Mouse (Mus musculus): ENCODE results near the gene Nrap.

DNA sequence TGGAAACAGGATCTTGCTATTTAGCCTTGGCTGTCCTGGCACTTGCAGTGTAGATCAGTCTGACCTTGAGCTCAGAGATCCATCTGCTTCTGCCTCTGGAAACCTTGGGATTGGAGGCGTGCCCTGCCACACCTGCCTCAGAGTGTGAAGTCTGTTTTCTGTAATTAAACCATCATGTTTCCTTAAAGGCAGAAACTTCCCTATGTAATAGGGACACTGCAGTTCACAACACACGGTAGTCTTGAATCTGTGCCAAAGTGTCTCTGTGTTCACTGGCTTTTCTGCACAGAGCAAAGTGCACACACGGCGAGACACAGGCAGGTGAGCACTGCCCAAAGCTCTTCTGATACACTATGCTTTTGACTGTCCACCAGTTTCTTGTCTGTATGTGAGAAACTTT, 28.6 kb upstream of the Nrap start:
- no peak for TF ChIP-seq CTCF (IDR thresholded peaks at IDR 0.05; ENCODE audit: control insufficient read depth, insufficient read depth, insufficient replicate concordance, low read depth, low read length)
- no peak for TF ChIP-seq POLR2A (IDR thresholded peaks at IDR 0.05; ENCODE audit: control insufficient read depth, low read depth, low read length)

Measured in testis, adult 2 months (tissue).